Mouse (Mus musculus): ENCODE results near the gene Cyp2c23. TPM values are rescaled to one million over a fixed set of nuclear protein-coding genes. Genes with fewer than 3 reads are reported as not detected.

Gene Cyp2c23
- polyA plus RNA-seq, 1 experiment from 2014 or later: not detected

GRCm38 (mm10) chr19:44064734-44065133, 35.7 kb upstream of the Cyp2c23 start:
- no peak overlapping the region for H3K4me2 ChIP-seq (ENCODE audit: low read length)
- H3K4me1 ChIP-seq (ENCODE audit: control insufficient read depth, insufficient read depth, low read depth, low read length): peaks cover 13% of the 10 kb centered on the region
- no peaks in the 10 kb centered on the region for H3K27me3 ChIP-seq (replicated peaks; ENCODE audit: control insufficient read depth, insufficient read depth, low read length)
- ATAC-seq: no peak
- 93% methylated on average over 2 of the region's 2 CpGs for WGBS
- peaks cover 9% of the 10 kb centered on the region; the same call in 1 of the 2 replicates for H3K36me3 ChIP-seq (ENCODE audit: control insufficient read depth, insufficient read depth, low read length)
- no peaks in the 10 kb centered on the region for H3K9me3 ChIP-seq (ENCODE audit: control insufficient read depth, low read length)
- no peak overlapping the region for H3K4me3 ChIP-seq (ENCODE audit: low read length)
- no peak overlapping the region for H3K9ac ChIP-seq (ENCODE audit: low read depth, low read length)
- H3K27ac ChIP-seq (ENCODE audit: low read depth, low read length): no peak overlapping the region

- ATAC-seq: no peak
Observed at GRCm38 (mm10) chr19:44063773-44064172, 34.8 kb upstream of the Cyp2c23 start.

GRCm38 (mm10) chr19:44060226-44060625, 31.2 kb upstream of the Cyp2c23 start:
- ATAC-seq: no peak
- no peak overlapping the region for H3K27ac ChIP-seq (ENCODE audit: low read depth, low read length)
- 92% methylated on average over 3 of the region's 3 CpGs for WGBS
- H3K9me3 ChIP-seq (ENCODE audit: control insufficient read depth, low read length): no peaks in the 10 kb centered on the region
- no peak overlapping the region for H3K4me3 ChIP-seq (ENCODE audit: low read length)
- H3K9ac ChIP-seq (ENCODE audit: low read depth, low read length): no peak overlapping the region
- H3K4me1 ChIP-seq (ENCODE audit: control insufficient read depth, insufficient read depth, low read depth, low read length): no peaks in the 10 kb centered on the region
- H3K27me3 ChIP-seq (replicated peaks; ENCODE audit: control insufficient read depth, insufficient read depth, low read length): no peaks in the 10 kb centered on the region
- H3K36me3 ChIP-seq (ENCODE audit: control insufficient read depth, insufficient read depth, low read length): peaks cover 12% of the 10 kb centered on the region
- H3K4me2 ChIP-seq (ENCODE audit: low read length): no peak overlapping the region

More at GRCm38 (mm10) chr19:44063773-44064172, 34.8 kb upstream of the Cyp2c23 start:
- no peak overlapping the region for H3K4me3 ChIP-seq (ENCODE audit: low read length)
- H3K4me1 ChIP-seq (ENCODE audit: control insufficient read depth, insufficient read depth, low read depth, low read length): peaks cover 12% of the 10 kb centered on the region
- WGBS: 91% methylated on average over 7 of the region's 7 CpGs
- no peak overlapping the region for H3K9ac ChIP-seq (ENCODE audit: low read depth, low read length)
- peaks cover 9% of the 10 kb centered on the region; the same call in 1 of the 2 replicates for H3K36me3 ChIP-seq (ENCODE audit: control insufficient read depth, insufficient read depth, low read length)
- no peak overlapping the region for H3K27ac ChIP-seq (ENCODE audit: low read depth, low read length)
- H3K4me2 ChIP-seq (ENCODE audit: low read length): no peak overlapping the region
- H3K27me3 ChIP-seq (replicated peaks; ENCODE audit: control insufficient read depth, insufficient read depth, low read length): no peaks in the 10 kb centered on the region
- no peaks in the 10 kb centered on the region for H3K9me3 ChIP-seq (ENCODE audit: control insufficient read depth, low read length)

- Histone ChIP-seq H3K4me3 (ENCODE audit: low read length) (no peak overlapping the region), H3K27ac (ENCODE audit: low read depth, low read length) (no peak overlapping the region), H3K36me3 (ENCODE audit: control insufficient read depth, insufficient read depth, low read length) (peaks cover 2% of the 10 kb centered on the region), H3K9me3 (ENCODE audit: control insufficient read depth, low read length) (no peaks in the 10 kb centered on the region), H3K9ac (ENCODE audit: low read depth, low read length) (no peak overlapping the region), H3K27me3 (replicated peaks; ENCODE audit: control insufficient read depth, insufficient read depth, low read length) (no peaks in the 10 kb centered on the region), H3K4me2 (ENCODE audit: low read length) (no peak overlapping the region), H3K4me1 (ENCODE audit: control insufficient read depth, insufficient read depth, low read depth, low read length) (no peaks in the 10 kb centered on the region)
- 84% methylated on average over 4 of the region's 4 CpGs for WGBS
- no peak for ATAC-seq
Observed at GRCm38 (mm10) chr19:44055173-44055826, 26.3 kb upstream of the Cyp2c23 start.

- Histone ChIP-seq H3K27ac (ENCODE audit: low read depth, low read length) (no peak overlapping the region), H3K36me3 (ENCODE audit: control insufficient read depth, insufficient read depth, low read length) (peaks cover 6% of the 10 kb centered on the region; the same call in 1 of the 2 replicates), H3K9ac (ENCODE audit: low read depth, low read length) (no peak overlapping the region), H3K4me3 (ENCODE audit: low read length) (no peak overlapping the region), H3K9me3 (ENCODE audit: control insufficient read depth, low read length) (no peaks in the 10 kb centered on the region), H3K27me3 (replicated peaks; ENCODE audit: control insufficient read depth, insufficient read depth, low read length) (no peaks in the 10 kb centered on the region), H3K4me2 (ENCODE audit: low read length) (no peak overlapping the region), H3K4me1 (ENCODE audit: control insufficient read depth, insufficient read depth, low read depth, low read length) (no peaks in the 10 kb centered on the region)
- WGBS: 90% methylated on average over 4 of the region's 4 CpGs
- no peak for ATAC-seq
Observed at GRCm38 (mm10) chr19:44050388-44050787, 21.4 kb upstream of the Cyp2c23 start.

GRCm38 (mm10) chr19:44049282-44049681, 20.3 kb upstream of the Cyp2c23 start:
- H3K4me3 ChIP-seq (ENCODE audit: low read length): no peak overlapping the region
- H3K36me3 ChIP-seq (ENCODE audit: control insufficient read depth, insufficient read depth, low read length): peaks cover 6% of the 10 kb centered on the region; the same call in 1 of the 2 replicates
- no peak for ATAC-seq
- H3K9me3 ChIP-seq (ENCODE audit: control insufficient read depth, low read length): no peaks in the 10 kb centered on the region
- H3K27ac ChIP-seq (ENCODE audit: low read depth, low read length): no peak overlapping the region
- 61% methylated on average over 3 of the region's 3 CpGs for WGBS
- H3K4me2 ChIP-seq (ENCODE audit: low read length): no peak overlapping the region
- H3K9ac ChIP-seq (ENCODE audit: low read depth, low read length): no peak overlapping the region
- H3K4me1 ChIP-seq (ENCODE audit: control insufficient read depth, insufficient read depth, low read depth, low read length): no peaks in the 10 kb centered on the region
- no peaks in the 10 kb centered on the region for H3K27me3 ChIP-seq (replicated peaks; ENCODE audit: control insufficient read depth, insufficient read depth, low read length)

GRCm38 (mm10) chr19:44045847-44046246, 16.8 kb upstream of the Cyp2c23 start:
- 80% methylated on average over 3 of the region's 3 CpGs for WGBS
- no peak for ATAC-seq
- H3K36me3 ChIP-seq (ENCODE audit: control insufficient read depth, insufficient read depth, low read length): peaks cover 6% of the 10 kb centered on the region; the same call in 1 of the 2 replicates

GRCm38 (mm10) chr19:44042121-44042520, 13.1 kb upstream of the Cyp2c23 start:
- no peak for ATAC-seq
- Histone ChIP-seq H3K36me3 (ENCODE audit: control insufficient read depth, insufficient read depth, low read length) (peaks cover 17% of the 10 kb centered on the region), H3K9me3 (ENCODE audit: control insufficient read depth, low read length) (no peaks in the 10 kb centered on the region), H3K4me3 (ENCODE audit: low read length) (no peak overlapping the region), H3K4me1 (ENCODE audit: control insufficient read depth, insufficient read depth, low read depth, low read length) (no peaks in the 10 kb centered on the region), H3K27ac (ENCODE audit: low read depth, low read length) (no peak overlapping the region), H3K4me2 (ENCODE audit: low read length) (no peak overlapping the region), H3K27me3 (replicated peaks; ENCODE audit: control insufficient read depth, insufficient read depth, low read length) (no peaks in the 10 kb centered on the region), H3K9ac (ENCODE audit: low read depth, low read length) (no peak overlapping the region)
- 74% methylated on average over 5 of the region's 5 CpGs for WGBS

More at GRCm38 (mm10) chr19:44045847-44046246, 16.8 kb upstream of the Cyp2c23 start:
- Histone ChIP-seq H3K27me3 (replicated peaks; ENCODE audit: control insufficient read depth, insufficient read depth, low read length) (no peaks in the 10 kb centered on the region), H3K27ac (ENCODE audit: low read depth, low read length) (no peak overlapping the region), H3K4me1 (ENCODE audit: control insufficient read depth, insufficient read depth, low read depth, low read length) (no peaks in the 10 kb centered on the region), H3K4me3 (ENCODE audit: low read length) (no peak overlapping the region), H3K9me3 (ENCODE audit: control insufficient read depth, low read length) (no peaks in the 10 kb centered on the region), H3K4me2 (ENCODE audit: low read length) (no peak overlapping the region), H3K9ac (ENCODE audit: low read depth, low read length) (no peak overlapping the region)

- no peak overlapping the region for H3K27ac ChIP-seq (ENCODE audit: low read depth, low read length)
- WGBS: 90% methylated on average over 5 of the region's 5 CpGs
- ATAC-seq: no peak
- H3K4me2 ChIP-seq (ENCODE audit: low read length): no peak overlapping the region
- peaks cover 11% of the 10 kb centered on the region for H3K36me3 ChIP-seq (ENCODE audit: control insufficient read depth, insufficient read depth, low read length)
- H3K9ac ChIP-seq (ENCODE audit: low read depth, low read length): no peak overlapping the region
- H3K9me3 ChIP-seq (ENCODE audit: control insufficient read depth, low read length): no peaks in the 10 kb centered on the region
- no peak overlapping the region for H3K4me3 ChIP-seq (ENCODE audit: low read length)
- no peaks in the 10 kb centered on the region for H3K27me3 ChIP-seq (replicated peaks; ENCODE audit: control insufficient read depth, insufficient read depth, low read length)
- H3K4me1 ChIP-seq (ENCODE audit: control insufficient read depth, insufficient read depth, low read depth, low read length): no peaks in the 10 kb centered on the region
Observed at GRCm38 (mm10) chr19:44033396-44033795, 4.4 kb upstream of the Cyp2c23 start.

All from hindbrain, embryonic 16.5 days (tissue).